Mouse (Mus musculus) liver, embryonic 14.5 days (tissue): ENCODE data around the gene Map10. TPM values are rescaled to one million over a fixed set of nuclear protein-coding genes. Genes with fewer than 3 reads are reported as not detected.

Source experiments
- ATAC-seq: fragments of 200-750 bp; cut with Nextera tagmentation; 2 replicates; pipeline ENCODE4 v1.8.0; 2017; ENCODE audit warnings: moderate number of reproducible peaks, mild to moderate bottlenecking, moderate library complexity; ENCODE audit not compliant: insufficient read depth
- DNase-seq, 3 experiments: peaks; one replicate each; pipeline ENCODE4 v3.0.0-alpha.2; 2012 to 2013; ENCODE audit warnings: low read depth in 3 of 3, low spot score in 3 of 3
- H3K27ac ChIP-seq: fragments of 300-500 bp; sonication (generic); 2 replicates; pipeline ENCODE4 v1.5.1; 2014; ENCODE audit warnings: moderate library complexity, mild to moderate bottlenecking, control low read depth, inconsistent platforms
- H3K27me3 ChIP-seq: fragments of 300-500 bp; sonication (generic); 2 replicates; pipeline ENCODE4 v1.6.1; 2014; ENCODE audit warnings: mild to moderate bottlenecking, low read length, moderate library complexity; ENCODE audit not compliant: control insufficient read depth, insufficient read depth
- H3K36me3 ChIP-seq: fragments of 300-500 bp; sonication (generic); replicated peaks from 2 replicates; pipeline ENCODE4 v1.6.1; 2014; ENCODE audit warnings: low read depth; ENCODE audit not compliant: control insufficient read depth, insufficient read depth
- H3K4me1 ChIP-seq, 2 experiments: fragments of 200-500 bp in 1 of 2; fragments of 300-500 bp in 1 of 2; sonication (generic) in 1 of 2; replicated peaks; 2 replicates each; pipeline ENCODE4 v1.6.1; 2012 to 2014; ENCODE audit warnings: antibody characterized with exemption in 1 of 2, inconsistent platforms in 1 of 2, low read length in 1 of 2; ENCODE audit not compliant: control insufficient read depth in 2 of 2, insufficient read depth in 2 of 2
- H3K4me2 ChIP-seq: fragments of 300-500 bp; sonication (generic); 2 replicates; pipeline ENCODE4 v1.6.1; 2014; ENCODE audit warnings: low read depth, mild to moderate bottlenecking, control low read depth, moderate library complexity
- H3K4me3 ChIP-seq, 2 experiments: fragments of 200-500 bp in 1 of 2; fragments of 300-500 bp in 1 of 2; sonication (generic) in 1 of 2; 2 replicates each; pipeline ENCODE4 v1.5.1; 2012 to 2014; ENCODE audit warnings: low read depth in 2 of 2, low read length in 2 of 2, mild to moderate bottlenecking in 2 of 2, control low read depth in 1 of 2, inconsistent platforms in 1 of 2, moderate library complexity in 1 of 2; ENCODE audit not compliant: insufficient read depth in 1 of 2
- H3K9ac ChIP-seq: fragments of 300-500 bp; sonication (generic); replicated peaks from 2 replicates; pipeline ENCODE4 v1.6.1; 2014; ENCODE audit warnings: mild to moderate bottlenecking, control low read depth, moderate library complexity
- H3K9me3 ChIP-seq: fragments of 300-500 bp; sonication (generic); 2 replicates; pipeline ENCODE4 v1.6.1; 2016; ENCODE audit warnings: low read length, mixed read lengths; ENCODE audit not compliant: control insufficient read depth
- CTCF ChIP-seq: IDR thresholded peaks from 2 replicates; pipeline ENCODE4 v1.5.1; 2016; ENCODE audit warnings: antibody characterized with exemption, low read depth, control low read depth
- EP300 ChIP-seq: IDR thresholded peaks from 2 replicates; pipeline ENCODE4 v1.6.1; 2016; ENCODE audit warnings: antibody characterized with exemption, low read depth
- WGBS: fragments of 180-500 bp; shearing (Covaris S2); extraction: QIAGEN DNeasy Blood & Tissue Kit; methylation state at CpG from one replicate; pipeline ENCODE4 v1.1.7; 2014; ENCODE audit not compliant: insufficient replicate concordance; 5-methylcytosine and 5-hydroxymethylcytosine counted together
- polyA plus RNA-seq, 2 experiments: library from polyadenylated mRNA; depleted of rRNA in 1 of 2; stranded (reverse) in 1 of 2; unstranded in 1 of 2; fragments of >200 nt; fragmentation: Nextera tagmentation in 1 of 2; extraction: Ambion mirVana in 1 of 2; gene quantifications; 2 replicates each; pipeline versions ENCODE4 v1.2.1 to v1.2.3; 2012 to 2014

The Map10 gene
- polyA plus RNA-seq, 2 experiments, result 0.28 to 0.89 TPM

DNA sequence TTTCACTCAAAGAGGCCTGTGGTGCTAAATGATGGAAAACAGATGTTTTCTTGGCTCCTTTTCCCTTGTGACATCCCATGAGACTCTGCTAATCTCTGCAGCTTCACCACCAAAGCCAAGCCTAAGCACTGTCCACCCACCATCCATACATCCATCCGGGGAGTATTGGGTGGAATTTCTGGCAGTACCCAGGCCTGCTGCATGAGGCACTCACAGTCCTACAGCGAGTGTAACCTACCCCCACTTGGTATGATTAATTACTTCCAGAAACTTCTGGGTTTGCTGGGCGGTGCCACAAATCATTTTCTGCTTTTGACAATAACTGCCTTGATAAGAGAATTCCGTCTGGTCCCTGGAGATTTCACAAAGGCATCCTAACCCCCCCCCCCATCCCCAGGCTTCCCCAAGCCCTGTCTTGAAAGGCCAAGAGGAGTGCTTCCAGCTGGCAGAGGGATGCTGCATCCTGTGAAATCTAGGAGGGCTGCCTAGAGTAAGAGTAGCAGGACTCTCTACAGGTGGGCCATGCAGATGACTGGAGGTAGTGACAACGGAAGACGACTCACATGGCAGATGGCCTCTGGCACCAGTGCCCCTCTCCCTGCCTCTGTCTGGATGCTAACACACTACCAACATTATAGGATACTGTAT, 31.1 kb upstream of the Map10 start:
- TF ChIP-seq EP300 (no peak), CTCF (no peak)
- Histone ChIP-seq H3K9ac (no peak overlapping the region), H3K4me2 (no peak overlapping the region), H3K27me3 (no peaks in the 10 kb centered on the region), H3K4me1 (no peaks in the 10 kb centered on the region), H3K9me3 (no peaks in the 10 kb centered on the region), H3K36me3 (no peaks in the 10 kb centered on the region), H3K4me3 (no peak overlapping the region), H3K27ac (no peak overlapping the region)
- ATAC-seq (no peak), DNase-seq (no peak)
- WGBS, result 65% methylated on average over 6 of the region's 6 CpGs

DNA sequence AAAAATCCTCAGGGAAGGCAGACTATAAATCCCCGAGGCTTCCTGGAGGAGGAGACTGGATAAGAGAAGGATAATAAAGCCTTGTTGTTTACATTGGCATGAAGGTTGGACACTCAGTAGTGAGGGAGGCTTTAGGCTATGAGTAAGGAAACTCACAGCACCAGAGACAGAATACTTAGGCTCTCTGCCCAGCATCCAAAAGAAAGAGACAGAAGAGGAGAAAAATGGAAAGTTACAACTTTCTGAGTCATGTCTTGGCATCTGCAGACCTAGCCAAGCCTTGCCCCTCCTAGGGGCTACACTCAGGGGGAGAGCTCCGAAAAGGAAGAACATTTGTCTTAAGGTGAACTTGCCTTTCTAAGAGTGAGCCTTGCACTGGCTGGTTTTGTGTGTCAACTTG, 30.0 kb upstream of the Map10 start:
- TF ChIP-seq EP300 (no peak), CTCF (no peak)
- H3K27ac ChIP-seq, result no peak overlapping the region
- no peak overlapping the region for H3K4me3 ChIP-seq
- H3K9ac ChIP-seq, result no peak overlapping the region
- H3K9me3 ChIP-seq, result no peaks in the 10 kb centered on the region
- H3K27me3 ChIP-seq, result no peaks in the 10 kb centered on the region
- H3K36me3 ChIP-seq, result no peaks in the 10 kb centered on the region
- H3K4me2 ChIP-seq, result no peak overlapping the region
- DNase-seq, result no peak
- ATAC-seq, result no peak
- H3K4me1 ChIP-seq, result no peaks in the 10 kb centered on the region
- WGBS, result 56% methylated on average over 2 of the region's 2 CpGs

DNA sequence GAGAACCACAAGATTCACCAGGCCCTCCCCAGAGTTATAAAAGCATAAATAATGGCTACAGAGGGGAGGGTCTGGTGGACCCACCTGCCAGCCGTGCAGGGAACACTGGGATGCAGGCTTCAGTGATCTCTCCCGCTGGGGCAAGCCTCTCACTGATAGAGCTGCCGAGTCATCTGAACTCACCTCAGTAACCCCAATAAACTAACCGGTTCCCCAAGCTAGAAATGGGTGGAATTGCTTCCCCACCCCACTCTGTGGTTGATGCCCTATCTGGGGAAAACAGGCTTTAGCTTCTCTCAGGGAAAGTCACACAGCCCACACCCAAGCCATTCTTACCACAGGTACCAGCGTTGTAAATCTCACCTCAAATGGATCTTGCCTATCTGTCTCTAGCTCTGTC, 28.9 kb upstream of the Map10 start:
- Histone ChIP-seq H3K9me3 (no peaks in the 10 kb centered on the region), H3K4me3 (no peak overlapping the region), H3K4me2 (no peak overlapping the region), H3K27ac (no peak overlapping the region), H3K9ac (no peak overlapping the region), H3K4me1 (no peaks in the 10 kb centered on the region), H3K27me3 (no peaks in the 10 kb centered on the region), H3K36me3 (no peaks in the 10 kb centered on the region)
- WGBS, result 36% methylated on average over 5 of the region's 5 CpGs
- no peak for TF ChIP-seq EP300
- TF ChIP-seq CTCF, result no peak
- DNase-seq, result no peak
- ATAC-seq, result no peak

DNA sequence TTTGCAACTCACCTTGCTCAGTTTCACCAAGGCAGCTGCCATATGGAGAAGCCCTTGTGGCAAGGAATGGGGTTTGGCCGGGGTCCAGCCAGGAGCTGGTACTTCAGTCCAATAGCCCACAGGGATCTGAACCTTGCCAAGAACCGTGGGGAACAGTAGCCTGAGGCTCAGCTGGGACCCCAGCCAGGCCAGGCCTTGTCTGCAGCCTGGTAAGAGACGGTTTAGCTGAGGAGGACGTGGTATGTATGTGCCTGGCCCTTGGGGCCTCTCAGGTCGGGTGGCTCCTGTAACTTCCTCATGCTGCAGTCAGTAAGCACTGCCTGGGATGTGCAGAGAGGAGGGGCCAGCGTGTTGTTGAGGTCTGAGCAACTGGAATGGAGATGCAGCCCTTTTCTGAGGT, 27.8 kb upstream of the Map10 start:
- H3K9ac ChIP-seq, result no peak overlapping the region
- no peaks in the 10 kb centered on the region for H3K36me3 ChIP-seq
- H3K27ac ChIP-seq, result no peak overlapping the region
- TF ChIP-seq EP300, result no peak
- TF ChIP-seq CTCF, result no peak
- ATAC-seq, result no peak
- no peaks in the 10 kb centered on the region for H3K27me3 ChIP-seq
- 38% methylated on average over 6 of the region's 6 CpGs for WGBS
- no peak overlapping the region for H3K4me3 ChIP-seq
- no peak overlapping the region for H3K4me2 ChIP-seq
- DNase-seq, result no peak
- H3K4me1 ChIP-seq, result no peaks in the 10 kb centered on the region
- H3K9me3 ChIP-seq, result no peaks in the 10 kb centered on the region

DNA sequence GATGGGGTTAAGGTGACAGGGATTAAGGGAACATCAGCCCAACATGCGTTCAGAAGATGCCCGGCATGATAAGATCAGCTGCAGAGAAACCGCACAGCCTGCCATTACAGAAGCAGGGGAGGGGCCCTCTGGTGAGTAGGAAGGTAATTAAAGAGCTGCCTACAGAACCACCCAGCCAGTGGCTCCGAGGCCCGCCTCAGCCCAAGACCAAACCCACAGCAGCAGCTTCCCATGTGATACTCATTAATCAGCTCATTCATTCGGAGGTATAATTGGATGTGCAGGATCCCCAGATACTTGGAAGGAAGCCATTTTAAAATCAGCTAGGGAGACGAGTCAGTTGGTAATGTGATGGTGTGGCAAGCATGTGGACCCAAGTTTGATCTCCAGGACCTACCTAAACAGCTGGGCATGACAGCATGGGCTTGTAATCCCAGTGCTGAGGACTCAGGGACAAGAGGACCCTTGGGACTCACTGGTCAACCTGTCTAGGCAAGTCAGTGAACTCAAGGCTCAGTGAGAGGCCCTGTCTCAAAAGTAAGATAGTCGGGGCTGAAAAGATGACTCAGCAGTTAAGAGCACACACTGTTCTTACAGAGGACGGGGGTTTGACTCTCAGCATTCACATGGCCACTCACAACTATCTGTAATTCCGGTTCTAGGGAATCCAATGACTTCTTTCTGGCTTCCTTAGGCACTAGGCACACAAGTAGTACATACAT, 23.7 kb upstream of the Map10 start:
- WGBS, result 45% methylated on average over 10 of the region's 10 CpGs
- DNase-seq, result no peak
- Histone ChIP-seq H3K27ac (no peak overlapping the region), H3K9me3 (no peaks in the 10 kb centered on the region), H3K9ac (no peak overlapping the region), H3K4me2 (no peak overlapping the region), H3K36me3 (no peaks in the 10 kb centered on the region), H3K27me3 (no peaks in the 10 kb centered on the region), H3K4me1 (0 out of 4 replicates have a peak, but pooled peaks cover 0 to 5% of the 10 kb centered on the region in 2 experiments), H3K4me3 (no peak overlapping the region)
- TF ChIP-seq CTCF, result no peak
- ATAC-seq, result no peak
